Mouse (Mus musculus) lung, adult 18-20 months (tissue): ENCODE measurements around the gene Nudt3.

ENCODE experiments used
- DNase-seq, 2 experiments: peaks; one replicate each; pipeline ENCODE4 v3.0.0; 2022; ENCODE audit warnings: mixed read lengths in 2 of 2

Nudt3 gene

GRCm38 (mm10) chr17:27634871-27635574 is 11.7 kb upstream of the Nudt3 start, which contains the start of gene RPS10-NUDT3:
Gene RPS10-NUDT3 (minus strand): TSS chr17:27635222.
- DNase-seq = peak; percentile 89 to 90

GRCm38 (mm10) chr17:27629249-27630020 is 6.1 kb upstream of the Nudt3 start:
- DNase-seq = peak; percentile 76 to 83

- no peak for DNase-seq
Observed at GRCm38 (mm10) chr17:27628376-27628775, 5.1 kb upstream of the Nudt3 start.

- no peak for DNase-seq
Observed at GRCm38 (mm10) chr17:27627451-27627850, 4.2 kb upstream of the Nudt3 start.

GRCm38 (mm10) chr17:27626681-27627080 is 3.4 kb upstream of the Nudt3 start:
- no peak for DNase-seq

- no peak for DNase-seq
Observed at GRCm38 (mm10) chr17:27625455-27626251, 2.4 kb upstream of the Nudt3 start.

GRCm38 (mm10) chr17:27622611-27623359 is 510 bp downstream of the Nudt3 start:
- DNase-seq = peak; percentile 33 to 38

GRCm38 (mm10) chr17:27621705-27622531 is 1.4 kb downstream of the Nudt3 start:
- no peak for DNase-seq

- no peak for DNase-seq
Observed at GRCm38 (mm10) chr17:27621161-27621560, 2.1 kb downstream of the Nudt3 start.

GRCm38 (mm10) chr17:27615388-27615787 is 7.9 kb downstream of the Nudt3 start:
- no peak for DNase-seq

GRCm38 (mm10) chr17:27613016-27613415 is 10.3 kb downstream of the Nudt3 start:
- DNase-seq = no peak

- no peak for DNase-seq
Observed at GRCm38 (mm10) chr17:27611994-27612393, 11.3 kb downstream of the Nudt3 start.

GRCm38 (mm10) chr17:27611519-27611884 is 11.8 kb downstream of the Nudt3 start:
- DNase-seq = no peak

GRCm38 (mm10) chr17:27610679-27611518 is 12.4 kb downstream of the Nudt3 start:
- DNase-seq = no peak

GRCm38 (mm10) chr17:27609576-27609975 is 13.7 kb downstream of the Nudt3 start:
- no peak for DNase-seq

GRCm38 (mm10) chr17:27603522-27604234 is 19.6 kb downstream of the Nudt3 start:
- DNase-seq = no peak

- DNase-seq = no peak
Observed at GRCm38 (mm10) chr17:27603036-27603435, 20.3 kb downstream of the Nudt3 start.

GRCm38 (mm10) chr17:27600869-27601268 is 22.4 kb downstream of the Nudt3 start:
- DNase-seq = no peak

GRCm38 (mm10) chr17:27600286-27600685 is 23.0 kb downstream of the Nudt3 start:
- DNase-seq = no peak
